Mouse (Mus musculus): ENCODE measurements around the gene Plpp2. TPM values are rescaled to one million over a fixed set of nuclear protein-coding genes. Genes with fewer than 3 reads are reported as not detected.

The Plpp2 gene
- 20.7 and 22.2 TPM in 2 replicates for polyA plus RNA-seq (2015; fragmentation: Nextera tagmentation; extraction: Ambion mirVana)

- peak within 1 kb of the TSS; percentile 72 for H3K9ac ChIP-seq (ENCODE audit: low read depth, low read length)
- ATAC-seq: peak; percentile 65
- H3K4me2 ChIP-seq (ENCODE audit: low read length): peak within 1 kb of the TSS; percentile 97
- WGBS: 0% methylated on average over 52 of the region's 52 CpGs
- H3K36me3 ChIP-seq (ENCODE audit: control insufficient read depth, insufficient read depth, low read length): no peaks in the 10 kb centered on the region
- H3K27me3 ChIP-seq (replicated peaks; ENCODE audit: control insufficient read depth, insufficient read depth, low read length): no peaks in the 10 kb centered on the region
- no peak within 1 kb of the TSS for H3K27ac ChIP-seq (ENCODE audit: low read depth, low read length)
- peak within 1 kb of the TSS; percentile 65 for H3K4me3 ChIP-seq (ENCODE audit: low read length)
- peaks cover 16% of the 10 kb centered on the region for H3K4me1 ChIP-seq (ENCODE audit: control insufficient read depth, insufficient read depth, low read depth, low read length)
- H3K9me3 ChIP-seq (ENCODE audit: control insufficient read depth, low read length): no peaks in the 10 kb centered on the region
Observed at GRCm38 (mm10) chr10:79533126-79533911, at the start of gene Plpp2. Gene Plpp2 (minus strand): TSS chr10:79533796.

GRCm38 (mm10) chr10:79581501-79581900 is 47.9 kb upstream of the Plpp2 start:
- H3K9ac ChIP-seq (ENCODE audit: low read depth, low read length): no peak overlapping the region
- ATAC-seq: no peak
- 90% methylated on average over 8 of the region's 8 CpGs for WGBS

GRCm38 (mm10) chr10:79580811-79581210 is 47.2 kb upstream of the Plpp2 start:
- Histone ChIP-seq H3K4me2 (ENCODE audit: low read length) (no peak overlapping the region), H3K4me3 (ENCODE audit: low read length) (no peak overlapping the region), H3K27me3 (replicated peaks; ENCODE audit: control insufficient read depth, insufficient read depth, low read length) (no peaks in the 10 kb centered on the region), H3K9me3 (ENCODE audit: control insufficient read depth, low read length) (no peaks in the 10 kb centered on the region), H3K4me1 (ENCODE audit: control insufficient read depth, insufficient read depth, low read depth, low read length) (no peaks in the 10 kb centered on the region), H3K9ac (ENCODE audit: low read depth, low read length) (no peak overlapping the region), H3K27ac (ENCODE audit: low read depth, low read length) (no peak overlapping the region), H3K36me3 (ENCODE audit: control insufficient read depth, insufficient read depth, low read length) (no peaks in the 10 kb centered on the region)
- WGBS: 39% methylated on average over 6 of the region's 6 CpGs
- ATAC-seq: no peak

More at GRCm38 (mm10) chr10:79581501-79581900, 47.9 kb upstream of the Plpp2 start:
- Histone ChIP-seq H3K4me1 (ENCODE audit: control insufficient read depth, insufficient read depth, low read depth, low read length) (no peaks in the 10 kb centered on the region), H3K27ac (ENCODE audit: low read depth, low read length) (no peak overlapping the region), H3K36me3 (ENCODE audit: control insufficient read depth, insufficient read depth, low read length) (no peaks in the 10 kb centered on the region), H3K4me2 (ENCODE audit: low read length) (no peak overlapping the region), H3K9me3 (ENCODE audit: control insufficient read depth, low read length) (no peaks in the 10 kb centered on the region), H3K4me3 (ENCODE audit: low read length) (no peak overlapping the region), H3K27me3 (replicated peaks; ENCODE audit: control insufficient read depth, insufficient read depth, low read length) (no peaks in the 10 kb centered on the region)

- no peak for ATAC-seq
- WGBS: 69% methylated on average over 7 of the region's 7 CpGs
- Histone ChIP-seq H3K4me2 (ENCODE audit: low read length) (no peak overlapping the region), H3K4me1 (ENCODE audit: control insufficient read depth, insufficient read depth, low read depth, low read length) (no peaks in the 10 kb centered on the region), H3K9me3 (ENCODE audit: control insufficient read depth, low read length) (no peaks in the 10 kb centered on the region), H3K27me3 (replicated peaks; ENCODE audit: control insufficient read depth, insufficient read depth, low read length) (no peaks in the 10 kb centered on the region), H3K4me3 (ENCODE audit: low read length) (no peak overlapping the region), H3K27ac (ENCODE audit: low read depth, low read length) (no peak overlapping the region), H3K36me3 (ENCODE audit: control insufficient read depth, insufficient read depth, low read length) (no peaks in the 10 kb centered on the region), H3K9ac (ENCODE audit: low read depth, low read length) (no peak overlapping the region)
Observed at GRCm38 (mm10) chr10:79580356-79580755, 46.8 kb upstream of the Plpp2 start.

- no peak overlapping the region for H3K4me3 ChIP-seq (ENCODE audit: low read length)
- WGBS: 77% methylated on average over 12 of the region's 12 CpGs
- H3K4me2 ChIP-seq (ENCODE audit: low read length): no peak overlapping the region
- H3K4me1 ChIP-seq (ENCODE audit: control insufficient read depth, insufficient read depth, low read depth, low read length): no peaks in the 10 kb centered on the region
- no peak overlapping the region for H3K27ac ChIP-seq (ENCODE audit: low read depth, low read length)
- no peaks in the 10 kb centered on the region for H3K36me3 ChIP-seq (ENCODE audit: control insufficient read depth, insufficient read depth, low read length)
- H3K27me3 ChIP-seq (replicated peaks; ENCODE audit: control insufficient read depth, insufficient read depth, low read length): no peaks in the 10 kb centered on the region
- no peak for ATAC-seq
- H3K9me3 ChIP-seq (ENCODE audit: control insufficient read depth, low read length): no peaks in the 10 kb centered on the region
- no peak overlapping the region for H3K9ac ChIP-seq (ENCODE audit: low read depth, low read length)
Observed at GRCm38 (mm10) chr10:79579781-79580180, 46.2 kb upstream of the Plpp2 start.

- no peak overlapping the region for H3K27ac ChIP-seq (ENCODE audit: low read depth, low read length)
- H3K4me1 ChIP-seq (ENCODE audit: control insufficient read depth, insufficient read depth, low read depth, low read length): no peaks in the 10 kb centered on the region
- H3K36me3 ChIP-seq (ENCODE audit: control insufficient read depth, insufficient read depth, low read length): no peaks in the 10 kb centered on the region
- H3K9me3 ChIP-seq (ENCODE audit: control insufficient read depth, low read length): no peaks in the 10 kb centered on the region
- no peak for ATAC-seq
- no peak overlapping the region for H3K9ac ChIP-seq (ENCODE audit: low read depth, low read length)
- no peak overlapping the region for H3K4me3 ChIP-seq (ENCODE audit: low read length)
- no peak overlapping the region for H3K4me2 ChIP-seq (ENCODE audit: low read length)
- no peaks in the 10 kb centered on the region for H3K27me3 ChIP-seq (replicated peaks; ENCODE audit: control insufficient read depth, insufficient read depth, low read length)
- WGBS: 78% methylated on average over 7 of the region's 7 CpGs
Observed at GRCm38 (mm10) chr10:79578891-79579290, 45.3 kb upstream of the Plpp2 start.

GRCm38 (mm10) chr10:79578276-79578675 is 44.7 kb upstream of the Plpp2 start:
- Histone ChIP-seq H3K27me3 (replicated peaks; ENCODE audit: control insufficient read depth, insufficient read depth, low read length) (no peaks in the 10 kb centered on the region), H3K4me3 (ENCODE audit: low read length) (no peak overlapping the region), H3K4me2 (ENCODE audit: low read length) (no peak overlapping the region), H3K4me1 (ENCODE audit: control insufficient read depth, insufficient read depth, low read depth, low read length) (no peaks in the 10 kb centered on the region), H3K9ac (ENCODE audit: low read depth, low read length) (no peak overlapping the region), H3K36me3 (ENCODE audit: control insufficient read depth, insufficient read depth, low read length) (no peaks in the 10 kb centered on the region), H3K27ac (ENCODE audit: low read depth, low read length) (no peak overlapping the region), H3K9me3 (ENCODE audit: control insufficient read depth, low read length) (no peaks in the 10 kb centered on the region)
- ATAC-seq: no peak
- 60% methylated on average over 9 of the region's 9 CpGs for WGBS

- H3K4me1 ChIP-seq (ENCODE audit: control insufficient read depth, insufficient read depth, low read depth, low read length): no peaks in the 10 kb centered on the region
- H3K4me3 ChIP-seq (ENCODE audit: low read length): no peak overlapping the region
- WGBS: 73% methylated on average over 4 of the region's 4 CpGs
- no peak for ATAC-seq
- no peak overlapping the region for H3K27ac ChIP-seq (ENCODE audit: low read depth, low read length)
- no peaks in the 10 kb centered on the region for H3K27me3 ChIP-seq (replicated peaks; ENCODE audit: control insufficient read depth, insufficient read depth, low read length)
- no peak overlapping the region for H3K9ac ChIP-seq (ENCODE audit: low read depth, low read length)
- H3K9me3 ChIP-seq (ENCODE audit: control insufficient read depth, low read length): no peaks in the 10 kb centered on the region
- H3K4me2 ChIP-seq (ENCODE audit: low read length): no peak overlapping the region
- H3K36me3 ChIP-seq (ENCODE audit: control insufficient read depth, insufficient read depth, low read length): no peaks in the 10 kb centered on the region
Observed at GRCm38 (mm10) chr10:79577376-79577775, 43.8 kb upstream of the Plpp2 start.

GRCm38 (mm10) chr10:79575754-79576153 is 42.2 kb upstream of the Plpp2 start:
- H3K9me3 ChIP-seq (ENCODE audit: control insufficient read depth, low read length): no peaks in the 10 kb centered on the region
- no peak overlapping the region for H3K4me3 ChIP-seq (ENCODE audit: low read length)
- H3K27ac ChIP-seq (ENCODE audit: low read depth, low read length): no peak overlapping the region
- ATAC-seq: no peak
- no peaks in the 10 kb centered on the region for H3K36me3 ChIP-seq (ENCODE audit: control insufficient read depth, insufficient read depth, low read length)
- WGBS: 79% methylated on average over 6 of the region's 6 CpGs
- no peaks in the 10 kb centered on the region for H3K27me3 ChIP-seq (replicated peaks; ENCODE audit: control insufficient read depth, insufficient read depth, low read length)
- H3K9ac ChIP-seq (ENCODE audit: low read depth, low read length): no peak overlapping the region
- H3K4me1 ChIP-seq (ENCODE audit: control insufficient read depth, insufficient read depth, low read depth, low read length): no peaks in the 10 kb centered on the region
- H3K4me2 ChIP-seq (ENCODE audit: low read length): no peak overlapping the region

All from hindbrain, embryonic 16.5 days (tissue).